Mouse (Mus musculus) CH12.LX (cell line): ENCODE measurements at regions not wholly inside any gene's neighbourhood (a gene's known extent, or its start where the extent isn't known, plus 50 kb on each side); places are given as distances from the start of the nearest gene placed in this dataset.

Experiments used
- DNase-seq: peaks from one replicate; pipeline ENCODE4 v3.0.0-alpha.2; 2013; ENCODE audit errors: extremely low read depth
- H3K27ac ChIP-seq: 2 replicates; pipeline ENCODE4 v1.5.1; 2012; ENCODE audit warnings: low read depth, mild to moderate bottlenecking, control low read depth, moderate library complexity; ENCODE audit not compliant: insufficient read depth
- H3K27me3 ChIP-seq: replicated peaks from 2 replicates; pipeline ENCODE3; 2012; ENCODE audit warnings: inconsistent platforms
- H3K36me3 ChIP-seq, 2 experiments: replicated peaks in 1 of 2; 2 replicates each; pipeline versions ENCODE3 to v1.6.1; 2012; ENCODE audit warnings: inconsistent platforms in 1 of 2, low read length in 1 of 2, mild to moderate bottlenecking in 1 of 2, mixed read lengths in 1 of 2, moderate library complexity in 1 of 2; ENCODE audit not compliant: control insufficient read depth in 1 of 2, insufficient read depth in 1 of 2
- H3K4me1 ChIP-seq, 2 experiments: 2 replicates each; pipeline ENCODE4 v1.6.1; 2012; ENCODE audit warnings: inconsistent platforms in 1 of 2, moderate library complexity in 1 of 2; ENCODE audit not compliant: insufficient read depth in 2 of 2, control insufficient read depth in 1 of 2
- H3K4me2 ChIP-seq: 2 replicates; pipeline ENCODE4 v1.6.1; 2012; ENCODE audit warnings: low read depth, mild to moderate bottlenecking, control low read depth; ENCODE audit not compliant: poor library complexity, insufficient read depth, severe bottlenecking
- H3K4me3 ChIP-seq, 3 experiments: fragments of 150-350 bp in 1 of 3; sonication (generic) in 1 of 3; replicated peaks in 1 of 3; 2 replicates each; pipeline versions ENCODE3 to v1.5.1; 2011 to 2012; ENCODE audit warnings: low read depth in 2 of 3, low read length in 2 of 3, mild to moderate bottlenecking in 2 of 3, moderate library complexity in 2 of 3, control low read depth in 1 of 3, improper control_type of control experiment in 1 of 3, inconsistent platforms in 1 of 3, mixed read lengths in 1 of 3; ENCODE audit not compliant: poor library complexity in 1 of 3
- H3K79me2 ChIP-seq: replicated peaks from 2 replicates; pipeline ENCODE4 v1.6.1; 2012; ENCODE audit warnings: mild to moderate bottlenecking, moderate library complexity; ENCODE audit not compliant: control insufficient read depth, poor library complexity, insufficient read depth, severe bottlenecking; ENCODE audit errors: extremely low read depth
- H3K9ac ChIP-seq: 2 replicates; pipeline ENCODE4 v1.6.1; 2012; ENCODE audit warnings: low read depth, mild to moderate bottlenecking, control low read depth, moderate library complexity; ENCODE audit not compliant: insufficient read depth
- H3K9me3 ChIP-seq: replicated peaks from 2 replicates; pipeline ENCODE3; 2012; ENCODE audit warnings: low read length, inconsistent platforms, mixed read lengths
- BHLHE40 ChIP-seq: IDR thresholded peaks from 2 replicates; pipeline ENCODE4 v1.6.1; 2011; ENCODE audit warnings: mild to moderate bottlenecking, low read depth, low read length, improper control_type of control experiment
- ELF1 ChIP-seq: IDR thresholded peaks from 2 replicates; pipeline ENCODE4 v1.6.1; 2014; ENCODE audit warnings: low read depth, mild to moderate bottlenecking, inconsistent platforms, low read length, improper control_type of control experiment
- ETS1 ChIP-seq: conservative IDR thresholded peaks from 2 replicates; pipeline ENCODE4 v1.6.1; 2012; ENCODE audit warnings: low read depth, mild to moderate bottlenecking, inconsistent platforms, low read length, improper control_type of control experiment, moderate library complexity
- HCFC1 ChIP-seq: IDR thresholded peaks from 2 replicates; pipeline ENCODE4 v1.6.1; 2012; ENCODE audit warnings: low read depth, mild to moderate bottlenecking, inconsistent platforms, low read length, improper control_type of control experiment
- IRF4 ChIP-seq: IDR thresholded peaks from 2 replicates; pipeline ENCODE4 v1.6.1; 2014; ENCODE audit warnings: low read depth, mild to moderate bottlenecking, inconsistent platforms, low read length, improper control_type of control experiment
- JUN ChIP-seq: IDR thresholded peaks from 2 replicates; pipeline ENCODE4 v1.6.1; 2011; ENCODE audit warnings: low read depth, mild to moderate bottlenecking, low read length, improper control_type of control experiment, moderate library complexity; ENCODE audit not compliant: insufficient read depth
- JUND ChIP-seq: conservative IDR thresholded peaks from 2 replicates; pipeline ENCODE4 v1.6.1; 2011; ENCODE audit warnings: low read depth, low read length, improper control_type of control experiment
- KAT2A ChIP-seq: IDR thresholded peaks from 2 replicates; pipeline ENCODE4 v1.6.1; 2012; ENCODE audit warnings: low read length, improper control_type of control experiment, inconsistent platforms; ENCODE audit not compliant: insufficient replicate concordance
- MAFK ChIP-seq: IDR thresholded peaks from 2 replicates; pipeline ENCODE4 v1.6.1; 2011; ENCODE audit warnings: low read length, improper control_type of control experiment; ENCODE audit not compliant: insufficient replicate concordance
- MAX ChIP-seq: IDR thresholded peaks from 2 replicates; pipeline ENCODE4 v1.6.1; 2011; ENCODE audit warnings: low read length, improper control_type of control experiment
- MEF2A ChIP-seq: IDR thresholded peaks from 2 replicates; pipeline ENCODE4 v1.6.1; 2014; ENCODE audit warnings: low read depth, mild to moderate bottlenecking, inconsistent platforms, low read length, improper control_type of control experiment, borderline replicate concordance
- MXI1 ChIP-seq: IDR thresholded peaks from 2 replicates; pipeline ENCODE4 v1.6.1; 2011; ENCODE audit warnings: mild to moderate bottlenecking, low read depth, low read length, improper control_type of control experiment
- NRF1 ChIP-seq: IDR thresholded peaks from 2 replicates; pipeline ENCODE4 v1.6.1; 2014; ENCODE audit warnings: low read depth, mild to moderate bottlenecking, inconsistent platforms, low read length, improper control_type of control experiment, moderate library complexity
- PAX5 ChIP-seq: IDR thresholded peaks from 2 replicates; pipeline ENCODE4 v1.6.1; 2012; ENCODE audit warnings: low read length, inconsistent platforms, mixed read lengths
- POLR2A ChIP-seq: IDR thresholded peaks from 2 replicates; pipeline ENCODE4 v1.6.1; 2011; ENCODE audit warnings: low read depth, mild to moderate bottlenecking, improper control_type of control experiment, low read length
- RAD21 ChIP-seq: IDR thresholded peaks from 2 replicates; pipeline ENCODE4 v1.6.1; 2011; ENCODE audit warnings: low read depth, mild to moderate bottlenecking, low read length, improper control_type of control experiment, moderate library complexity
- RCOR1 ChIP-seq: conservative IDR thresholded peaks from 2 replicates; pipeline ENCODE4 v1.6.1; 2012; ENCODE audit warnings: low read depth, mild to moderate bottlenecking, inconsistent platforms, low read length, improper control_type of control experiment
- SIN3A ChIP-seq: IDR thresholded peaks from 2 replicates; pipeline ENCODE4 v1.6.1; 2012; ENCODE audit warnings: low read length, improper control_type of control experiment, inconsistent platforms
- UBTF ChIP-seq: IDR thresholded peaks from 2 replicates; pipeline ENCODE4 v1.6.1; 2012; ENCODE audit warnings: low read depth, mild to moderate bottlenecking, inconsistent platforms, low read length, improper control_type of control experiment, moderate library complexity
- USF1 ChIP-seq: IDR thresholded peaks from 2 replicates; pipeline ENCODE4 v1.6.1; 2014; ENCODE audit warnings: low read depth, mild to moderate bottlenecking, inconsistent platforms, low read length, improper control_type of control experiment
- ZC3H11A ChIP-seq: IDR thresholded peaks from 2 replicates; pipeline ENCODE4 v1.6.1; 2012; ENCODE audit warnings: low read depth, mild to moderate bottlenecking, inconsistent platforms, low read length, improper control_type of control experiment
- ZNF384 ChIP-seq: IDR thresholded peaks from 2 replicates; pipeline ENCODE4 v1.6.1; 2012; ENCODE audit warnings: low read depth, low read length, improper control_type of control experiment, inconsistent platforms
- dilution Hi-C: fragments of 300-500 bp; cut with MboI; formaldehyde crosslinking; loops from 2 replicates; pipeline ENCODE4 v1.14.3; 2020; ENCODE audit warnings: low sequenced_read_pairs; ENCODE audit not compliant: extremely low pct_unique_long_range_greater_than_20kb, extremely low pct_ligation_motif_present
- in situ Hi-C: fragments of 300-500 bp; cut with MboI; formaldehyde crosslinking; loops from 3 replicates; pipeline ENCODE4 v1.14.3; 2019; ENCODE audit warnings: low sequenced_read_pairs, low pct_ligation_motif_present, low pct_unique_long_range_greater_than_20kb, mixed read lengths

DNA sequence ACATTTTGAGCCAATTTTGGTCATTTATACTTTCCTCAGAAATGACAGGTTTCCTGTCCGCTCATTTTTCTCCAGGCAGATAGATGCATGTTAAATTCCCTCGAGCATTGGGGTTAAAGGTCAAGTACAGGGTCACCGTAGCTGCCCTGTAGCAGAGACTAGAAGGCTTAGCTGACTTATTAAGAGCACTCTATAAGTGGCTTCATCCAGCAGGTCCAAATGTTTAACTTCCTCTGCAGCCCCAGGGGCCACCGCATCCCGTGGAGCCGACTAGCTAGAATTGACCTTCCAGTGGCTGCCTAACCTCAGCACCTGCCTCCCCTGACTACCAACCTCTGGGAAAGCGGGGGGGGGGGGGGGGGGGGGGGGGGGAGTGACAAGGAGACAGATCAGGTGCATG is 114.7 kb downstream of the Rpl14 start:
- H3K36me3 ChIP-seq: no peaks in the 10 kb centered on the region
- no peaks in the 10 kb centered on the region for H3K9me3 ChIP-seq
- no peak overlapping the region for H3K4me3 ChIP-seq
- no peak overlapping the region for H3K4me2 ChIP-seq
- H3K27me3 ChIP-seq: peaks cover 1% of the 10 kb centered on the region
- H3K4me1 ChIP-seq: 0 out of 4 replicates have a peak, but pooled peaks cover 0 to 3% of the 10 kb centered on the region in 2 experiments
- dilution Hi-C loops (no loop called here), in situ Hi-C loops (no loop called here)
- no peak for DNase-seq
- H3K27ac ChIP-seq: no peak overlapping the region
- H3K79me2 ChIP-seq: no peaks in the 10 kb centered on the region
- no peak overlapping the region for H3K9ac ChIP-seq
- TF ChIP-seq MEF2A (no peak), RCOR1 (no peak), PAX5 (no peak), NRF1 (no peak), JUND (no peak), MAX (no peak), USF1 (no peak), KAT2A (no peak), ZC3H11A (no peak), POLR2A (no peak), IRF4 (no peak), BHLHE40 (no peak), RAD21 (no peak), ZNF384 (no peak), UBTF (no peak), ETS1 (no peak), HCFC1 (no peak), ELF1 (no peak)

- in situ Hi-C loops (no loop called here), dilution Hi-C loops (no loop called here)
- Histone ChIP-seq H3K4me1 (0 out of 4 replicates have a peak, but pooled peaks cover 0 to 5% of the 10 kb centered on the region in 2 experiments), H3K4me2 (no peak overlapping the region), H3K4me3 (no peak overlapping the region), H3K27ac (no peak overlapping the region), H3K9ac (no peak overlapping the region), H3K9me3 (no peaks in the 10 kb centered on the region), H3K79me2 (no peaks in the 10 kb centered on the region), H3K27me3 (peaks cover 1% of the 10 kb centered on the region), H3K36me3 (no peaks in the 10 kb centered on the region)
- TF ChIP-seq KAT2A (no peak), HCFC1 (no peak), UBTF (no peak), RAD21 (no peak), BHLHE40 (no peak), MXI1 (no peak), ZC3H11A (no peak), NRF1 (no peak), RCOR1 (no peak), MAFK (no peak), JUN (no peak), USF1 (no peak), SIN3A (no peak)
- no peak for DNase-seq
Measured at GRCm38 (mm10) chr9:120689025-120689424, 117.8 kb downstream of the Rpl14 start.
